Mouse (Mus musculus): ENCODE data around the gene Gm9936.

DNA sequence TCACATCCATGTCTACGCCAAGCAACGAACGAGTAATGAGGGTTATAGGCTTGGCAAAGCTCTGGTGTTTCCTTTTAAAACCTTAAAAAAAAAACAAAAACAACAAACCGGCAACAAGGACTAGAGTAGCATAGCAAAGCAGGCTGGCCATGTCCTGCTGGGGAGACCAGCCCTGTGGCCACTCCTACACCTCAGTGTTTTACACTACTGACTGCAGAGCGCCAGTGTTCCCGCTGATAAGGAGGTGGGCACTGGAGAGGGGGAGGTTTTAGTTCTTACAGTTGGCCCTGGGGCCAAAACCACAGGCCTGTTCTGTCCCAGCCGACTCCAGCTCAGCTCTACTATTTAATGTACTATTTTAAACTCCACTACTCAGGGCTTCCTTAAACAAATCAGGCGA is 51.0 kb downstream of the Gm9936 start:
- TF ChIP-seq CTCF (IDR thresholded peaks at IDR 0.05; ENCODE audit: low read depth, low read length) (no peak), POLR2A (IDR thresholded peaks at IDR 0.05; ENCODE audit: borderline replicate concordance, low read depth, low read length) (no peak)

All from bone marrow macrophage, adult 2 months (primary cell).